Mouse (Mus musculus) cerebellum, adult 2 months (tissue): ENCODE results near the gene Notum.

Experiments
- CTCF ChIP-seq: fragments of 200-500 bp; IDR thresholded peaks from 2 replicates; pipeline ENCODE4 v1.5.1; 2011; ENCODE audit warnings: low read depth, mild to moderate bottlenecking, control low read depth, low read length, moderate library complexity, borderline replicate concordance; ENCODE audit not compliant: insufficient read depth
- POLR2A ChIP-seq: fragments of 200-500 bp; IDR thresholded peaks from 2 replicates; pipeline ENCODE4 v1.6.1; 2011; ENCODE audit warnings: low read length, control low read depth, borderline replicate concordance; ENCODE audit not compliant: insufficient read depth

- TF ChIP-seq CTCF (no peak), POLR2A (no peak)
Observed at GRCm38 (mm10) chr11:120641869-120642268, 19.1 kb downstream of the Notum start.
